Mouse (Mus musculus): ENCODE data around the gene Cox4i2. TPM values are rescaled to one million over a fixed set of nuclear protein-coding genes. Genes with fewer than 3 reads are reported as not detected.

Cox4i2 gene
- polyA plus RNA-seq, 1 experiment, result 1.1 TPM

DNA sequence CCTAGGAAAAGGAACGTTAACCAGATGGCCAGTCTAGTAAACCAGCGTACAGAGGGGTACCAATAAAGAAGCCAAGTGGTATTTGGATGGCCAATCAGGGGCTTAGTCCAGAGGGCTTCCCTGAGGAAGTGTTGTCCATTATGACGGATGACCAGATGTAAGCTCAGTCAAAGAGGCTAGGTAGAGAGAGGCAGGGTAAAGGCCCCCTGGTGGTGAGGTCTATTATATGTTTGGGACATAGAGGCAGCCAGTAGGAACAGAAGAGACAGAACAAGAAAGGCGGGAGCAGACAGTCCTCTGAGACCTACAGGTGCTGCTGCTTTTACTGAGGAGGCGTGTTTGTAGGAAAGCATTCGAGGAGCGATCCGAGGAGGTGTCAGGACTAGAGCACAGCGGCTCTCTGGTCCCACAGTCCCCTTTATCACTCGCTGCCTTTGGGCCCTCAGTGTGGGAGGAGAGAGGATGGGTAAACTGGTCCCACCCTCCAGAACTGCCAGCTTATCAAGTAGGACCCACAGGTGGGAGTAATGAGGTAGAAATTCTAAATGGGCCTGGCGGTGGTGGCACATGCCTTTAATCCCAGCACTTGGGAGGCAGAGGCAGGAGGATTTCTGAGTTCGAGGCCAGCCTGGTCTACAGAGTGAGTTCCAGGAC is 13.8 kb downstream of the Cox4i2 start:
- TF ChIP-seq POLR2A (IDR thresholded peaks at IDR 0.05; ENCODE audit: insufficient read depth, low read length) (no peak), CTCF (IDR thresholded peaks at IDR 0.05; ENCODE audit: low read depth, low read length) (peak; percentile 22)
- H3K4me3 ChIP-seq (ENCODE audit: low read depth, low read length), result no peak overlapping the region
- H3K36me3 ChIP-seq (ENCODE audit: control insufficient read depth, insufficient read depth, low read length, poor library complexity, severe bottlenecking), result no peaks in the 10 kb centered on the region
- no peaks in the 10 kb centered on the region for H3K9me3 ChIP-seq (replicated peaks; ENCODE audit: control insufficient read depth, insufficient read depth, low read length, poor library complexity, severe bottlenecking)
- no peak overlapping the region for H3K27ac ChIP-seq (ENCODE audit: insufficient read depth, low read length)
- peaks cover 4% of the 10 kb centered on the region for H3K4me1 ChIP-seq (ENCODE audit: control insufficient read depth, insufficient read depth, low read length)
- H3K27me3 ChIP-seq (ENCODE audit: control insufficient read depth, insufficient read depth, low read length, poor library complexity, severe bottlenecking), result no peaks in the 10 kb centered on the region
- no peak overlapping the region for H3K9ac ChIP-seq (ENCODE audit: low read depth, poor library complexity, severe bottlenecking)

DNA sequence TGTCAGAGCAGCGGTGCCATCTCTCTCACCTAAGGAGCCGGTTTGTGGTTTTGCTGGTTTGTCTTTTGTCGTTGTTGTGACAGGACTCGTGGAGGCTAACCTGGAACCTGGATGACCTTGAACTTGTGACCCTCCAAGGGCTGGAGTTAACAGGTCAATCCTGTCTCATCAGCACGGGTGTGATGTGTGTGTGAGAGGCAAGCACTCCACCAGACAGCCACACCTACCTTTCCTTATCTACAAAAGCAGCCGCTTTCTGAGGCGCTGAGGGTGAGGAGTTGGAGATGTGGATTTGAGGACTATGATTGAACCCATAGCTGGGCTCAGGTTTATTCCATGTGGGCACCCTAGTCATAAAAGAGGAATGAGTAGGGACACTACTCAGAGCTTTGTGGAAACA is 15.7 kb downstream of the Cox4i2 start:
- Histone ChIP-seq H3K36me3 (ENCODE audit: control insufficient read depth, insufficient read depth, low read length, poor library complexity, severe bottlenecking) (no peaks in the 10 kb centered on the region), H3K4me3 (ENCODE audit: low read depth, low read length) (no peak overlapping the region), H3K9me3 (replicated peaks; ENCODE audit: control insufficient read depth, insufficient read depth, low read length, poor library complexity, severe bottlenecking) (no peaks in the 10 kb centered on the region), H3K27ac (ENCODE audit: insufficient read depth, low read length) (no peak overlapping the region), H3K9ac (ENCODE audit: low read depth, poor library complexity, severe bottlenecking) (no peak overlapping the region), H3K4me1 (ENCODE audit: control insufficient read depth, insufficient read depth, low read length) (peaks cover 4% of the 10 kb centered on the region), H3K27me3 (ENCODE audit: control insufficient read depth, insufficient read depth, low read length, poor library complexity, severe bottlenecking) (no peaks in the 10 kb centered on the region)
- peak; percentile 66; the same call in 1 of the 2 replicates for TF ChIP-seq EP300 (IDR thresholded peaks at IDR 0.05; ENCODE audit: insufficient read depth, low read depth, low read length)
- TF ChIP-seq POLR2A (IDR thresholded peaks at IDR 0.05; ENCODE audit: insufficient read depth, low read length), result no peak

DNA sequence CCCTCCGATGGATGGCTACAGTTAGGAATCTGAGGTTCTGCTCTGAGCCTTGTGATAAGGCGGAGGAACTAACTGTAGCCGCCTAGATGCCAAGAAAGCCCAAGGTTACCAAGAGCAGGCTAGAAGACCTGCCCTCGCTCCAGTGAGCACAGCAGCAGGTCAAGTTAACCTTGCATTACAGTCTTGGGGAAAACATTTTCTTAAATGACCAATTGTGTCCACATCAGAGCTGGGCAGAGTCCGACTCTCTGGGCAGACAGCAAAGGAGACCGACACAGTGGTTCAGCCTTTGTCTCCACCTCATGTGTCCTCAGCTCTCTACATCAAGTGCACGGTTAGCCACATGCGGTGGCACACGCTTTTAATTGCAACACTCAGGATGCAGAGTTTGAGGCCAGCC is 17.6 kb downstream of the Cox4i2 start:
- no peak overlapping the region for H3K27ac ChIP-seq (ENCODE audit: insufficient read depth, low read length)

DNA sequence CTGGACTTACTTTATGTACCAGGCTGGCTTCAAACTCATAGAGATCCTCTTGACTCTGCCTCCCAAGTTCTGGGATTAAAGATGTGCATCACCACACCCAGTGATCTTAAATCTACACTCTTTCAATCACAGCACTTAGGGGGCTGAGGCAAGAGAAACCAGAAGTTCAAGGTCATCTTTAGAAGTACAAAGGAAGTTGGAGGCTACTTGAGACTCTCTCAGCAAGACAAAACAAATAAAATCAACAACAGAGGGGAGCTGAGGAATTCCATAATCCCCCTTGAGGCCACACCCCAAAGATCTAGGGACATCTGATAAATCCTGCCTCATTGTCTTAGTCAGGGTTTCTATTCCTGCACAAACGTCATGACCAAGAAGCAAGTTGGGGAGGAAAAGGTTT is 18.3 kb downstream of the Cox4i2 start:
- no peak for TF ChIP-seq POLR2A (IDR thresholded peaks at IDR 0.05; ENCODE audit: insufficient read depth, low read length)
- TF ChIP-seq CTCF (IDR thresholded peaks at IDR 0.05; ENCODE audit: low read depth, low read length), result no peak
- TF ChIP-seq EP300 (IDR thresholded peaks at IDR 0.05; ENCODE audit: insufficient read depth, low read depth, low read length), result no peak
- Histone ChIP-seq H3K4me1 (ENCODE audit: control insufficient read depth, insufficient read depth, low read length) (peaks cover 4% of the 10 kb centered on the region), H3K27ac (ENCODE audit: insufficient read depth, low read length) (no peak overlapping the region), H3K36me3 (ENCODE audit: control insufficient read depth, insufficient read depth, low read length, poor library complexity, severe bottlenecking) (no peaks in the 10 kb centered on the region), H3K9me3 (replicated peaks; ENCODE audit: control insufficient read depth, insufficient read depth, low read length, poor library complexity, severe bottlenecking) (no peaks in the 10 kb centered on the region), H3K9ac (ENCODE audit: low read depth, poor library complexity, severe bottlenecking) (no peak overlapping the region), H3K4me3 (ENCODE audit: low read depth, low read length) (no peak overlapping the region), H3K27me3 (ENCODE audit: control insufficient read depth, insufficient read depth, low read length, poor library complexity, severe bottlenecking) (no peaks in the 10 kb centered on the region)

More for the DNA sequence above, 17.6 kb downstream of the Cox4i2 start:
- H3K4me3 ChIP-seq (ENCODE audit: low read depth, low read length), result no peak overlapping the region
- no peaks in the 10 kb centered on the region for H3K9me3 ChIP-seq (replicated peaks; ENCODE audit: control insufficient read depth, insufficient read depth, low read length, poor library complexity, severe bottlenecking)
- peaks cover 4% of the 10 kb centered on the region for H3K4me1 ChIP-seq (ENCODE audit: control insufficient read depth, insufficient read depth, low read length)
- H3K36me3 ChIP-seq (ENCODE audit: control insufficient read depth, insufficient read depth, low read length, poor library complexity, severe bottlenecking), result no peaks in the 10 kb centered on the region
- no peak overlapping the region for H3K9ac ChIP-seq (ENCODE audit: low read depth, poor library complexity, severe bottlenecking)
- TF ChIP-seq CTCF (IDR thresholded peaks at IDR 0.05; ENCODE audit: low read depth, low read length), result no peak
- no peak for TF ChIP-seq POLR2A (IDR thresholded peaks at IDR 0.05; ENCODE audit: insufficient read depth, low read length)
- no peak for TF ChIP-seq EP300 (IDR thresholded peaks at IDR 0.05; ENCODE audit: insufficient read depth, low read depth, low read length)
- H3K27me3 ChIP-seq (ENCODE audit: control insufficient read depth, insufficient read depth, low read length, poor library complexity, severe bottlenecking), result no peaks in the 10 kb centered on the region

DNA sequence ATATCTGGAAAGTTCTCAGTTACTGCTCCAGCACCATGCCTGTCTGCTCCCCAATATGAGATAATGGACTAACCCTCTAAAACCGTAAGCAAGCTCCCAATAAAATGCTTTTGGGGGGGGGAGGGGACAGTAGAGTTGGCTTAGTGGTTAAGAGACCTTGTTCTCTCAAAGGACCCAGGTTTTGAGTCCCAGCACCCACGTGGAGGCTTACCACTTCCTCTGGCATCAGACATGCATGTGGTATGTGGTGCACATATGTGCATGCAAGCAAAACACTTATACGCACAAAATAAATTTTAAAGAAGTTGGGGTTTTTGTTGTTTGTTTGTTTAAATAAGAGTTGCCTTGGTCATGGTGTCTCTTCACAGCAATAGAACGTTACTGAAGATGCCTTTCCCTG is 21.4 kb downstream of the Cox4i2 start:
- Histone ChIP-seq H3K9me3 (replicated peaks; ENCODE audit: control insufficient read depth, insufficient read depth, low read length, poor library complexity, severe bottlenecking) (no peaks in the 10 kb centered on the region), H3K27me3 (ENCODE audit: control insufficient read depth, insufficient read depth, low read length, poor library complexity, severe bottlenecking) (no peaks in the 10 kb centered on the region), H3K4me1 (ENCODE audit: control insufficient read depth, insufficient read depth, low read length) (no peaks in the 10 kb centered on the region), H3K27ac (ENCODE audit: insufficient read depth, low read length) (no peak overlapping the region), H3K4me3 (ENCODE audit: low read depth, low read length) (no peak overlapping the region), H3K36me3 (ENCODE audit: control insufficient read depth, insufficient read depth, low read length, poor library complexity, severe bottlenecking) (peaks cover 1% of the 10 kb centered on the region; the same call in 1 of the 2 replicates), H3K9ac (ENCODE audit: low read depth, poor library complexity, severe bottlenecking) (no peak overlapping the region)
- TF ChIP-seq POLR2A (IDR thresholded peaks at IDR 0.05; ENCODE audit: insufficient read depth, low read length) (no peak), CTCF (IDR thresholded peaks at IDR 0.05; ENCODE audit: low read depth, low read length) (no peak), EP300 (IDR thresholded peaks at IDR 0.05; ENCODE audit: insufficient read depth, low read depth, low read length) (no peak)

DNA sequence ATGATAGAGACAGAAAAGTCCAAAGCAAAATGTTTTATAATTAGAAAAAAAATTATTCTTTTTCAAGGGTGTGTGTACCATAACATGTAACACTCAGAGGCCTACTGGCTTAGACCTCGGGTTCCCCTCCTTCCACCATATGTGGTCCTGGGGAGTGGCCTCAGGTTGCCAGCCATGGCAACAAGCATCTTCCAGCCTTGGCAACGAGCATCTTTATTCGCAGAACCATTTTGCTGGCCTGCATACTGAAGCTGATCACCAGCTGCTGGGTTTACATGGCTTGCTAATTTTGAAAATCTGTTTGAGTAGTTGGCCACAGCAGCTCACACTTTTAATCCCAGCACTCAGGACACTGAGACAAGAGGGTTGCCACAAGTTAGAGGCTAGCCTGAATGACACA is 22.0 kb downstream of the Cox4i2 start:
- Histone ChIP-seq H3K9ac (ENCODE audit: low read depth, poor library complexity, severe bottlenecking) (no peak overlapping the region), H3K27me3 (ENCODE audit: control insufficient read depth, insufficient read depth, low read length, poor library complexity, severe bottlenecking) (no peaks in the 10 kb centered on the region), H3K9me3 (replicated peaks; ENCODE audit: control insufficient read depth, insufficient read depth, low read length, poor library complexity, severe bottlenecking) (no peaks in the 10 kb centered on the region), H3K4me3 (ENCODE audit: low read depth, low read length) (no peak overlapping the region), H3K4me1 (ENCODE audit: control insufficient read depth, insufficient read depth, low read length) (no peaks in the 10 kb centered on the region), H3K27ac (ENCODE audit: insufficient read depth, low read length) (no peak overlapping the region), H3K36me3 (ENCODE audit: control insufficient read depth, insufficient read depth, low read length, poor library complexity, severe bottlenecking) (peaks cover 4% of the 10 kb centered on the region)
- no peak for TF ChIP-seq EP300 (IDR thresholded peaks at IDR 0.05; ENCODE audit: insufficient read depth, low read depth, low read length)
- TF ChIP-seq POLR2A (IDR thresholded peaks at IDR 0.05; ENCODE audit: insufficient read depth, low read length), result no peak
- TF ChIP-seq CTCF (IDR thresholded peaks at IDR 0.05; ENCODE audit: low read depth, low read length), result no peak
